In genomic region chr11:56862649-56863048, GRCm38 (mm10) we compare ENCODE assay signal across 10 mouse cellular contexts.
DNase-seq lines count a peak whose midpoint lies in the region; ATAC-seq lines count a peak whose summit lies in the region.
"Had no signal": no experiment of that assay in that cellular context is flagged by ENCODE, and none has a peak within 500 bp of the region (broad histone marks: within the 10 kb centered on the region; RNA-seq: fewer than 3 reads in every experiment).

No protein-coding gene starts in this region.

- WGBS in intestine, embryonic 16.5 days: 47% methylated on average over 4 of the region's 4 CpGs
- 79% methylated on average over 4 of the region's 4 CpGs for WGBS in hindbrain, embryonic 12.5 days

- no peak overlapping the region for H3K4me3 ChIP-seq in intestine, embryonic 16.5 days (ENCODE audit: low read length)
- H3K4me3 ChIP-seq in hindbrain, embryonic 12.5 days: no peak overlapping the region
- H3K4me3 ChIP-seq: embryonic facial prominence, embryonic 13.5 days; limb, embryonic 13.5 days had no signal

- no peaks in the 10 kb centered on the region for H3K4me1 ChIP-seq in intestine, embryonic 16.5 days (ENCODE audit: control insufficient read depth, insufficient read depth, low read length)
- no peaks in the 10 kb centered on the region for H3K4me1 ChIP-seq in hindbrain, embryonic 12.5 days
- H3K4me1 ChIP-seq: embryonic facial prominence, embryonic 13.5 days; limb, embryonic 13.5 days had no signal

- H3K27ac ChIP-seq in intestine, embryonic 16.5 days (ENCODE audit: low read length): no peak overlapping the region
- no peak overlapping the region for H3K27ac ChIP-seq in hindbrain, embryonic 12.5 days
- H3K27ac ChIP-seq: embryonic facial prominence, embryonic 13.5 days; limb, embryonic 13.5 days had no signal

- H3K4me2 ChIP-seq in intestine, embryonic 16.5 days (ENCODE audit: low read depth, low read length): no peak overlapping the region
- no peak overlapping the region for H3K4me2 ChIP-seq in hindbrain, embryonic 12.5 days (replicated peaks)
- H3K4me2 ChIP-seq: embryonic facial prominence, embryonic 13.5 days; limb, embryonic 13.5 days had no signal

- H3K9me3 ChIP-seq in intestine, embryonic 16.5 days (ENCODE audit: control insufficient read depth, low read length): no peaks in the 10 kb centered on the region
- no peaks in the 10 kb centered on the region for H3K9me3 ChIP-seq in hindbrain, embryonic 12.5 days (replicated peaks)
- H3K9me3 ChIP-seq: embryonic facial prominence, embryonic 13.5 days; limb, embryonic 13.5 days had no signal

- no peaks in the 10 kb centered on the region for H3K27me3 ChIP-seq in intestine, embryonic 16.5 days (replicated peaks; ENCODE audit: control insufficient read depth, insufficient read depth, low read length)
- no peaks in the 10 kb centered on the region for H3K27me3 ChIP-seq in hindbrain, embryonic 12.5 days
- H3K27me3 ChIP-seq: embryonic facial prominence, embryonic 13.5 days; limb, embryonic 13.5 days had no signal

- no peaks in the 10 kb centered on the region for H3K36me3 ChIP-seq in intestine, embryonic 16.5 days (ENCODE audit: control insufficient read depth, insufficient read depth, low read length)
- no peaks in the 10 kb centered on the region for H3K36me3 ChIP-seq in hindbrain, embryonic 12.5 days
- H3K36me3 ChIP-seq: embryonic facial prominence, embryonic 13.5 days; limb, embryonic 13.5 days had no signal

- H3K9ac ChIP-seq in intestine, embryonic 16.5 days (ENCODE audit: low read depth, low read length): no peak overlapping the region
- no peak overlapping the region for H3K9ac ChIP-seq in hindbrain, embryonic 12.5 days
- H3K9ac ChIP-seq: embryonic facial prominence, embryonic 13.5 days; limb, embryonic 13.5 days had no signal

- intact Hi-C loops in gastrocnemius, postnatal 14 days (cut with DNase I; ENCODE audit: low total_unique reads): no loop called here
- intact Hi-C loops in heart, postnatal 10 days (cut with DNase I): no loop called here
- intact Hi-C loops in left cerebral cortex, postnatal 14 days (cut with DNase I): no loop called here

- DNase-seq in gastrocnemius, postnatal 14 days: peak; percentile 9
- no peak for DNase-seq in gastrocnemius, adult 18-20 months (ENCODE audit: low spot score)
- DNase-seq in adrenal gland, adult (ENCODE audit: inconsistent age in 2 of 2, low spot score in 1 of 2): peak; percentile 13 to 76
- peak; percentile 86 to 89 for DNase-seq in heart, postnatal 10 days
- peak; percentile 43 to 72 for DNase-seq in left cerebral cortex, postnatal 14 days (ENCODE audit: low spot score in 2 of 2)
- DNase-seq in right cerebral cortex, postnatal 4 days: peak; percentile 48

- no peak for ATAC-seq in intestine, embryonic 16.5 days
- no peak for ATAC-seq in hindbrain, embryonic 12.5 days (ENCODE audit: low FRiP score)
